Mouse (Mus musculus): ENCODE data around the gene Slc6a6.

DNA sequence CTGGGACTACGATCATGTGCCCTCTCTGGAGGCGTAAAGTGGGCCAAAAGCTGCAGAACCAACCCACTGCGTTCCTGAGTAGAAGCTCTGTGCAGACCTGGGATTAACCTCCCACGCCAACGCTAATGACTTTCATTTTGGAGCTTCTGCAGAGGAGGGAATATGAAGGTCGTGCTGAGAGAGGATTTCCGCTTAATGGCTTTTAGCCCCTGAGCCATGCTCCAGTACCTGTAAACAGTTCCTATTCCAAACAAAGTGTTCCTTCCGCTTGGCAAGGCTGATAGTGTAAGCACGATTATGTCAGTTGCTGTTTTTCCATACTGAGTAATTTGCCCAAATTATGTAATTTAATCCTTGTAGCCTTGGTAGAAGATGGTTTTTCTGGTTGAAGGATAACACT is 33.6 kb upstream of the Slc6a6 start:
- TF ChIP-seq POLR2A (IDR thresholded peaks at IDR 0.05; ENCODE audit: control insufficient read depth, low read depth, low read length) (no peak), CTCF (IDR thresholded peaks at IDR 0.05; ENCODE audit: control insufficient read depth, insufficient read depth, insufficient replicate concordance, low read depth, low read length) (no peak)

Data from testis, adult 2 months (tissue).